Mouse (Mus musculus): Measurements from ENCODE around the gene Syngap1.

The Syngap1 gene

DNA sequence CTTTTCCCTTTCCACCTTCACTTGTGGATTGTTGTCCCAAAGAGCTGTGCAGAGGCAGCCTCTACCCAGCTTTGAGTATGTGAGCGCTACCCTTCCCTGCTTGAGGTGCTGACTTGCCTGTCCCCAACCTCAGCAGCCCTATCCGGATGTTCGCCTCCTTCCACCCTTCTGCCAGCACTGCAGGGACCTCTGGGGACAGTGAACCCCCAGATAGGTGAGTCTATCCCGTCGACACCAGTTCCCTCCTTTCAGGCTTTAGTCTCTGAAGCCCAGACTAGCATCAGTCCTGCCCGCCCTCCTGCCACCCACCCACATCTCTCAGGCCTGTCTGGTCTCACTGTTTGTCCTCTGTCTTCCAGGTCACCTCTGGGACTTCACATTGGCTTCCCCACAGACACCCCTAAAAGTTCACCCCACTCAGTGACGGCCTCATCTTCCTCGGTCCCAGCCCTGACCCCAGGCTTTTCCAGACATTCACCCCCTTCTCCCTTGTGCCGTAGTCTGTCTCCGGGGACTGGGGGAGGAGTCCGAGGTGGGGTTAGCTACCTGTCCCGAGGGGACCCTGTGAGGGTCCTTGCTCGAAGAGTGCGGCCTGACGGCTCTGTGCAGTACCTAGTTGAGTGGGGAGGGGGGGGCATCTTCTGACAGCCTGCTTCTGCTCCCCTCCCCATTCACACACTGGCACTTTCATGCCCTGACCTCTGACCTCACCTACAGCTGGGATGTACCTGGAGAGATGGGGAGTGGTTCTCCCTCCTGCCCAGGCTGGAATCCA lies 3.9 kb upstream of the Syngap1 start:
- DNase-seq: no peak

GRCm38 (mm10) chr17:26937883-26938695 lies 3.0 kb upstream of the Syngap1 start:
- DNase-seq: no peak

DNA sequence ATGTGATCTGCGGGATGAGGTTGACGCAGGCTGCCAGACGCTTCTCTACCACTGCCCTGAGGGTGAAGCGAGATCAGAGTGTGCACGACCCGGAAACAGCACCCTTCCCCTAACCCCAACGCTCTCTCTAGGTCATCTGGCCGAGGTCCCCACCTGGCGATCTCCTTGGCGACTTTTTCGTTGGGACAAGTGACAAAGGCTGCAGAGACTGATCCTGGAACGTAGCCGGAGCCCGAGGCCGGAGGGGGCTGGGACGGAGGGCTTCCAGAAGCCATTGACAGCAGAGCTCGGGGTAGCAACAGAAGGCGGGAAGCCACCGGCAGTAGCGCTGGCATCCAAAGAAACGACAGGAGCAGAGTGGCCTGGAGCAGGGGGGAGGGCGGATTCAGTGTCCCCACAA lies 2.3 kb upstream of the Syngap1 start:
- DNase-seq: no peak

DNA sequence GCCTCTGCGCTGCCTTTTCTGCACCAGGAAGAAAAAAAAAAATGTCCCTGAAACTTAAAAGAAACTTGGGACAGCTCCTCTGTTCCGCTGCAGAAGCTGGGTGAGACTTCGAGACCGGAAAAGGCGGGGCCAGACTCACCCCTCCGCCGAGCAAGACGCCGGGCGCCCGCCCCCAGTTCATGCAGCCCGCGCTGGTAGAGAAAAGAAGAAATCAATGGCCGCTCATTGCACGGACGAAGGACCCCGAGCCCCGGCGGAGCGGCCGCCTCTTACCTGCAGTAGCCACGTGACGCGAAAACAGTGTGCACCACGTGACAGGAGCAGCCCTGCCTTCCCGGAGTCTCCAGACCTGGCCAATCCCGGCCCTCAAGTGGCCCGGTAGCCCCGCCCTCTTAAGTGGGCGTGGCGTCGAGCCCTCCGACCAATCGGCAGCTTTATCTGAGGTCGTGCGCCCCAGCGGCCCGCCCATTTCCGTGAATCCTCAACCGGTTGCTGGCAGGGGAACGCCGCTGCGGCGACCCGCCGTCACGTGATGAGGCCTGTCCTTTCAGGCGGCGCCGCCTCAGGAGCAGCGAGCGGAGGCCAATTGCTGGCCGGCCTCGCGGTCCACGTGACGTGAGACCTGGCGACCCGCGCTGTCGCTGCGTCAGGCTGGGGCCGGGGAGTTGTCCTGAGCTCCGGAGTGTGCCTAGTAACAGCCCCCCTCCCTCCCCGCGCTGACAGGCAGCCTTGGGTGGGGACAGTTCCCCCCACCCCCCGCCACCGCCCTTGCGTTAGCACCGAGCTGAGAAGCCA lies 1.7 kb upstream of the Syngap1 start, which contains the start of gene Cuta:
Gene Cuta (minus strand): TSS at position 392 of the 795 bp plus-strand sequence.
- DNase-seq: peak; percentile 100

GRCm38 (mm10) chr17:26939973-26940300 lies 1.1 kb upstream of the Syngap1 start:
- DNase-seq: no peak

- no peak for DNase-seq
Measured at GRCm38 (mm10) chr17:26941841-26942570, 953 bp downstream of the Syngap1 start.

DNA sequence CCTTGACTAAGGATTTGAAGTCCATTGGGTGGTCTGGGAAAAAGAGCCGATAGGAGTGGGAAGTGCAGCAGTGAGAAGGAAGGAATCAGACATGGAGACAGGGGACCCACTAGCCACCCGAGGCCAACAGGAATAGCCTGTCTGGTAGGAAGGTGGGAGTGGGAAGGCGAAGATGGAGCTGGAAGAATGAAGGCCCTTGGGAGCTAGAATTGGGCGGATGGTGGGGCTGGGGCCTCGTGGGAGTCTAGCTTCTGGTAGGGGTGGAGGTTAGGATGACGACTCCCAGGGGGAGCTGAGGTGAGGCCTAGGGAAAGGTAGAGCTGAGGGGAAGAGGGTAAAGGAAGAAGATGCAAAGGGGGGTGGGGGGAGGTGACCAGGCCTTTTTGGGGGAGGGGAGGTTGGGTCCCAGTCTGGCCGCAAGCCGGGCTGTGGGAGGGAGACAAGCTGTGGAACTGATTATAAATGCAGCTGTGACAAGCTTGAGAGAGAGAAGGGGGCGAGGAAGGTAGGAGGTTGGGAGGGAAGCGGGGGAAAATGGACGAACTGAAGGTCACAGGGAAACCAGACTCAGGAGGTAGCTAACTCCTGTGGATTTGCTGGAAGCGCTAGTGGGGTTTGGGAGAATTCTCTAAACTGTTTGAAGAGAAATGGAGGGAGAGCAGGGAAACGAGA lies 4.9 kb downstream of the Syngap1 start:
- DNase-seq: no peak

GRCm38 (mm10) chr17:26946567-26946966 lies 5.5 kb downstream of the Syngap1 start:
- DNase-seq: no peak

- DNase-seq: no peak
Measured at GRCm38 (mm10) chr17:26947231-26948100, 6.4 kb downstream of the Syngap1 start.

- DNase-seq: no peak
Measured at GRCm38 (mm10) chr17:26948316-26949050, 7.4 kb downstream of the Syngap1 start.

DNA sequence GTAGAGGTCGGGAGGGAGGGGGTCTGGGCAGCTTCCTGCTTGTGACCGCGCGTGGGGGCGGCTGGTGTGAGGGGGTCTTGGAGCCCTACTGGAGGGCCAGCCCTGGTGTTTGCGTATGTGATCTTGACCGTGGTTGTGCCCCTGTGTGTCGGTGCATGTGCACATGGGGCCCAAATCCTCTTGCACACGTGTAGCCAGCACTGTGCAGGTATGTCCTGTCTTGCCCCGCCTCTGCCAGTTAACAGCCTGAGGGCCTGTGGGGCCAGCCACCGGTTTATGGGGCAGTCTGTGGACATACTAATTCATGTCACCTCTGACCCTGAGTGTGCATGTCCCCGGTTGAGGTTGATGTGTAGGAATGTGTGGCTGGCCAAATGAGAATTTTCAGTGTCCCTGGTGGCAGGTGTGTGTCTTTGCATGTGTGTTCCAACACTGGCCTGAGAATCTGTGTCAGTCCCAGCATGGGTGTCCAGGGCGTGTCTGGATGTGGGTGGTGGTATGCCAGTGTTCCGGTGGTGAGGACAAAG lies 8.1 kb downstream of the Syngap1 start:
- DNase-seq: no peak

DNA sequence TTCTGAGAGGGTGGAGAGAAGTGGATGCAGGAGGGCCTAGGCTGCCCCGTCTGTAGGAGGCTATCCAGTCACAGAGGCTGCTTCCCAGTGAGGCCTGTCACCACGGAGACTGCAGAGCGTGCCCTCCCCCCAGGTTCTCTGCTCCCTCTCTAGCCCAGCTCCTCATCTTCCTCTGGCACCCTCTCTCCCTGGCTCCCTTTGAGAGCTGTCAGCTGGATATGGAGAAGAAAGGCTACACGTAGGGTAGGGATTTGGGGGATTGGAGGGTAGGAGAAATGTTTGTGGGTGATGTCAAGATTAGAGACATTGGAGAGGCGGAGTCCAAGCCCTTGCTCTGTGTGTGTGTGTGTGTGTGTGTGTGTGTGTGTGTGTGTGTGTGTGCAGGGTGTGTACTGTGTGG lies 8.8 kb downstream of the Syngap1 start:
- no peak for DNase-seq

GRCm38 (mm10) chr17:26950560-26951288 lies 9.7 kb downstream of the Syngap1 start:
- DNase-seq: no peak

GRCm38 (mm10) chr17:26951406-26951805 lies 10.4 kb downstream of the Syngap1 start:
- DNase-seq: peak; percentile 53 to 67

GRCm38 (mm10) chr17:26951952-26952877 lies 11.2 kb downstream of the Syngap1 start:
- DNase-seq: no peak

DNA sequence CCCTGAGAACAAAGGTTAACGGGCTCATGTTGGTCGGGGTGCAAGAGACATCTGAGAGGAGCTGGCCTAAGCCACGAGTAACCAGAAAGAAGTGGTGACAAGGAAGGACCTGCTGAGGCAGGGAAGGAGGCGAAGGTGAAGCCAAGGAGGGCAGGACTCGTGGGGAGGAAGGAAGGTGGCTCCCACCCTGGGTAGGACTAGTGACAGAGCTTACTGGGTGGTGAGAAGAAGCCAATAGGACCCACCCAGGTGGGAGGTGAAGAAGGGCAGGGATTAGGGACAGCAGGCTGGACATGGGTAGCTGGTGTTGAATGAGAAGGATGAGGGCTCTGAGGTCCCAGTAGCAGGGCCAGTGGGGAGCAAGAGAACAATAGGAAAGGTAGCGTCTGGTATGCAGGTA lies 12.1 kb downstream of the Syngap1 start:
- DNase-seq: no peak

DNA sequence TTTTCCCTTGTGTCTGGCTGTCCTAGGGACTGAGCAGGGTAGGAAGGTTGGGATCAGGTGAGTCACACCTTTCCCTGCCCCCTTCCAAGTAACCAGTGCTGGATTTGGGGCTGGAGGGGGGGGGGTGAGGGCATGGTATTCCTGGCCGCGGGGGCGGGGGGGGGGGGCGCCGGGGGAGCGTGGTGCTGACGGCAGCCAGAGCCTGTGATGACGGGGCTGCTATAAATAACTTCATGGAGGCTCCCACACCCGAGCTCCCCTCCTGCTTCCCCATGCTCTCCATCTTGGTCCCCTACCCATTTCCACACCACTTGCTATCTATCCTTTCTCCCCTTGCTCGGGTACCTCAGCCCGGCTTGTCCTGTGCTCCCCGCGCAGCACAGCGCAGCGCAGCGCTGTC lies 12.7 kb downstream of the Syngap1 start:
- no peak for DNase-seq

- no peak for DNase-seq
Measured at GRCm38 (mm10) chr17:26956309-26956708, 15.3 kb downstream of the Syngap1 start.

Data from thymus, adult 18-20 months (tissue).